Mouse (Mus musculus) heart, adult 2 months (tissue): ENCODE results near the gene Atp6v1d.

ENCODE experiments used
- CTCF ChIP-seq: fragments of 200-600 bp; IDR thresholded peaks from 2 replicates; pipeline ENCODE4 v1.8.1; 2022; ENCODE audit warnings: antibody characterized with exemption, mild to moderate bottlenecking, moderate library complexity
- EP300 ChIP-seq: fragments of 200-500 bp; IDR thresholded peaks from 2 replicates; pipeline ENCODE4 v1.6.1; 2011; ENCODE audit warnings: low read depth, low read length, control low read depth; ENCODE audit not compliant: insufficient read depth
- POLR2A ChIP-seq: fragments of 200-500 bp; IDR thresholded peaks from 2 replicates; pipeline ENCODE4 v1.6.1; 2011; ENCODE audit warnings: mild to moderate bottlenecking, low read depth, low read length, control low read depth; ENCODE audit not compliant: insufficient read depth

DNA sequence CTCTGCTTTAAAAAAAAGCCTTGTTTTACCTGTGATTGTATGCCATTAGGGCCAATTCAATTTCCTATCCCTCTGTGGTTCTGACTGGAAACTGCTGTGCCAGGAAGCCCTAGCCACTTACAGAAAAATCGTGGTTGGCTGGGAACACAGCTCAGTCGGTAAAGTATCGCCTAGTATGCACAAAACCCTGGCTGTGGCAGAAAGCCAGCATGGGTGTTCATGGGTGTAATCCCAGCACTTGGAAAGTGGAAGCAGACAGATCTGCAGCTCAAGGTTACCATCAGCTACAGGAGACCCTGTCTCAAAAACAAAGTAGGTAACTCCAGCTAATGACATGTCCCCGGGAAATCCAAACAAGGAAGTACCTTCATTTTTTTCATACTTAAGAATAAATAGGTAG is 21.5 kb downstream of the Atp6v1d start:
- TF ChIP-seq CTCF (no peak), POLR2A (no peak), EP300 (no peak)
